Mouse (Mus musculus): ENCODE measurements around the gene Cep170b. TPM values are rescaled to one million over a fixed set of nuclear protein-coding genes. Genes with fewer than 3 reads are reported as not detected.
A peak's percentile ranks its signal among the peaks of the same experiment; 100 is the strongest.

Gene Cep170b
- polyA plus RNA-seq (2011; ENCODE audit: insufficient read depth, insufficient read length, low replicate concordance, missing spikeins) = 0.29 and 5.8 TPM in 2 replicates

DNA sequence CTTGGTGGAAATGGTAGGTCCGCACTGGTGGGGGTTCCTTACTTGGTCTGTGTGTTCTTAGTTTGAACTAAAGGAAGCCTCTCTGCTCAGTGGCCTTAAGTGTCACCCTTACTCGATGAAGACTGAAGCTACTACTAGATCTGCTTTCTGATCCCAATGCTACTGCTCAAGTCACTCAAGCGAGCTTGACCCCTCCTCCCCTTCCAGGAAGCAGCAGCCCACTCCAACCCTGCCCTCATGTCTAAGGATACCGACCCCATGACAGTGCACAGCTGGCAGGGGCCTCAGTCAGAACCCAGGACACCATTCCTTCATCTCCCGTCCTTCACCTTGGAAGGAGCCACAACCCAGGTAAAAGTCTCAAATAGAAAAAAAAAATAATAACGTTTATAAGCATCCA is at the start of gene Cep170b:
TSS of gene Cep170b (plus strand) at position 240 of the 400 bp plus-strand sequence.
- H3K4me1 ChIP-seq (ENCODE audit: control insufficient read depth, insufficient read depth, low read length) = no peaks in the 10 kb centered on the region
- 67% methylated on average over 6 of the region's 6 CpGs for WGBS
- H3K27ac ChIP-seq (ENCODE audit: control insufficient read depth, insufficient read depth, low read depth, low read length, poor library complexity) = no peak within 1 kb of the TSS
- H3K4me3 ChIP-seq (replicated peaks; ENCODE audit: control insufficient read depth, low read depth, low read length) = no peak within 1 kb of the TSS
- TF ChIP-seq POLR2A (IDR thresholded peaks at IDR 0.05; ENCODE audit: borderline replicate concordance, control insufficient read depth, low read depth, low read length) = no peak
- TF ChIP-seq CTCF (IDR thresholded peaks at IDR 0.05; ENCODE audit: control insufficient read depth, insufficient read depth, low read length) = no peak

DNA sequence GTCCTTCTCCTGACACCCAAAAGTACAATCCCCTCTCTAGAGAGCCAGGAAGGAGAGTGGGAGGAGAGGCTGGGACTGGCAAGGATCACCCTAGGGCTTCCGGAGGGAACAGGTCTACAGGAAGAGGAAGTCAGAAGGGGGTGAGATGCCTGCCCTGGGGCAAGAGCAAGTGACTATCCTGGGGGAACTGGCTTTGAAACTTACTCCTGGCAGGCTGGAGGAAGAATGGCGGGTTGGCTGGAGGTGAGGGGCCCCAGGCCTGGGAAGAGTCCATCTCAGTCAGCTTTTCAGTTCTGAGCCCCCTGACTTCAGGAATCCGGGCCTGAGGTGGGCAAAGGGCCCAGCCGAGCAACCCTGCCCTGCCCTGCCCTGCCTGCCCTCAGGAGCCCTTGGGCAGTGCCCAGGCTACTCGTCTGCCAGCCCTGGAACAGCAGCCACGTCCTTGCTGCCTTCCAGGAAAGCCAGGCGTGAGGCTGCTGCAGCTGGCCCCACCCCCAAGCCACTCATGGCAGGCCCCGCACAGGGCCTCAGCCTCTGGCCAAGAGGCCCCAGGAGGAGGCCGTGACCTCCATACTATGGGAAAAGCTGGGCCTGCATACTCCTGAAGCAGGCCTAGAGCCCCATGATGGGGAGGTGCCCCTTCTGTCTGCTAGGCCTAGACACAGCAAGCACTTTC is 49.4 kb upstream of the Cep170b start:
- WGBS = 55% methylated on average over 9 of the region's 9 CpGs
- no peak overlapping the region for H3K27ac ChIP-seq (ENCODE audit: control insufficient read depth, insufficient read depth, low read depth, low read length, poor library complexity)

GRCm38 (mm10) chr12:112671891-112672290 is 48.4 kb upstream of the Cep170b start:
- no peak overlapping the region for H3K4me3 ChIP-seq (replicated peaks; ENCODE audit: control insufficient read depth, low read depth, low read length)
- TF ChIP-seq POLR2A (IDR thresholded peaks at IDR 0.05; ENCODE audit: borderline replicate concordance, control insufficient read depth, low read depth, low read length) (no peak), CTCF (IDR thresholded peaks at IDR 0.05; ENCODE audit: control insufficient read depth, insufficient read depth, low read length) (no peak)
- peaks cover under 1% of the 10 kb centered on the region; the same call in 1 of the 2 replicates for H3K4me1 ChIP-seq (ENCODE audit: control insufficient read depth, insufficient read depth, low read length)
- WGBS = 88% methylated on average over 7 of the region's 7 CpGs
- H3K27ac ChIP-seq (ENCODE audit: control insufficient read depth, insufficient read depth, low read depth, low read length, poor library complexity) = no peak overlapping the region

More for the DNA sequence above, 49.4 kb upstream of the Cep170b start:
- no peak for TF ChIP-seq CTCF (IDR thresholded peaks at IDR 0.05; ENCODE audit: control insufficient read depth, insufficient read depth, low read length)
- TF ChIP-seq POLR2A (IDR thresholded peaks at IDR 0.05; ENCODE audit: borderline replicate concordance, control insufficient read depth, low read depth, low read length) = no peak
- H3K4me1 ChIP-seq (ENCODE audit: control insufficient read depth, insufficient read depth, low read length) = peaks cover 2% of the 10 kb centered on the region; the same call in 1 of the 2 replicates
- no peak overlapping the region for H3K4me3 ChIP-seq (replicated peaks; ENCODE audit: control insufficient read depth, low read depth, low read length)

GRCm38 (mm10) chr12:112672744-112673575 is 47.3 kb upstream of the Cep170b start:
- H3K4me3 ChIP-seq (replicated peaks; ENCODE audit: control insufficient read depth, low read depth, low read length) = peak overlapping the region; percentile 75
- H3K4me1 ChIP-seq (ENCODE audit: control insufficient read depth, insufficient read depth, low read length) = no peaks in the 10 kb centered on the region; the same call in 1 of the 2 replicates
- 4% methylated on average over 21 of the region's 21 CpGs for WGBS
- peak overlapping the region; percentile 94 for H3K27ac ChIP-seq (ENCODE audit: control insufficient read depth, insufficient read depth, low read depth, low read length, poor library complexity)
- TF ChIP-seq CTCF (IDR thresholded peaks at IDR 0.05; ENCODE audit: control insufficient read depth, insufficient read depth, low read length) = no peak
- no peak for TF ChIP-seq POLR2A (IDR thresholded peaks at IDR 0.05; ENCODE audit: borderline replicate concordance, control insufficient read depth, low read depth, low read length)

- peak overlapping the region; percentile 94 for H3K27ac ChIP-seq (ENCODE audit: control insufficient read depth, insufficient read depth, low read depth, low read length, poor library complexity)
- no peaks in the 10 kb centered on the region; the same call in 1 of the 2 replicates for H3K4me1 ChIP-seq (ENCODE audit: control insufficient read depth, insufficient read depth, low read length)
- H3K4me3 ChIP-seq (replicated peaks; ENCODE audit: control insufficient read depth, low read depth, low read length) = peak overlapping the region; percentile 75
- WGBS = 3% methylated on average over 67 of the region's 68 CpGs
- no peak; the same call in 1 of the 2 replicates for TF ChIP-seq POLR2A (IDR thresholded peaks at IDR 0.05; ENCODE audit: borderline replicate concordance, control insufficient read depth, low read depth, low read length)
- TF ChIP-seq CTCF (IDR thresholded peaks at IDR 0.05; ENCODE audit: control insufficient read depth, insufficient read depth, low read length) = no peak
Measured at GRCm38 (mm10) chr12:112673576-112674091, 46.6 kb upstream of the Cep170b start.

- TF ChIP-seq POLR2A (IDR thresholded peaks at IDR 0.05; ENCODE audit: borderline replicate concordance, control insufficient read depth, low read depth, low read length) (peak; percentile 16; the same call in 1 of the 2 replicates), CTCF (IDR thresholded peaks at IDR 0.05; ENCODE audit: control insufficient read depth, insufficient read depth, low read length) (no peak)
- Histone ChIP-seq H3K4me1 (ENCODE audit: control insufficient read depth, insufficient read depth, low read length) (no peaks in the 10 kb centered on the region; the same call in 1 of the 2 replicates), H3K27ac (ENCODE audit: control insufficient read depth, insufficient read depth, low read depth, low read length, poor library complexity) (peak within 1 kb of the TSS; percentile 94), H3K4me3 (replicated peaks; ENCODE audit: control insufficient read depth, low read depth, low read length) (peak within 1 kb of the TSS; percentile 75)
- WGBS = 8% methylated on average over 70 of the region's 70 CpGs
Measured at GRCm38 (mm10) chr12:112674132-112675011, 45.9 kb upstream of the Cep170b start, which contains the start of gene Akt1. Gene Akt1 (minus strand): TSS chr12:112674884.

GRCm38 (mm10) chr12:112675245-112676035 is 44.8 kb upstream of the Cep170b start:
- TF ChIP-seq POLR2A (IDR thresholded peaks at IDR 0.05; ENCODE audit: borderline replicate concordance, control insufficient read depth, low read depth, low read length) (no peak), CTCF (IDR thresholded peaks at IDR 0.05; ENCODE audit: control insufficient read depth, insufficient read depth, low read length) (peak; percentile 92)
- Histone ChIP-seq H3K4me1 (ENCODE audit: control insufficient read depth, insufficient read depth, low read length) (no peaks in the 10 kb centered on the region; the same call in 1 of the 2 replicates), H3K4me3 (replicated peaks; ENCODE audit: control insufficient read depth, low read depth, low read length) (peak overlapping the region; percentile 33), H3K27ac (ENCODE audit: control insufficient read depth, insufficient read depth, low read depth, low read length, poor library complexity) (peak overlapping the region; percentile 94)
- WGBS = 18% methylated on average over 18 of the region's 18 CpGs

Measured in bone marrow, adult 2 months (tissue).